Mouse (Mus musculus): ENCODE measurements around the gene Fndc1. TPM values are rescaled to one million over a fixed set of nuclear protein-coding genes. Genes with fewer than 3 reads are reported as not detected.

Fndc1 gene
- polyA plus RNA-seq, 1 experiment from 2014 or later = 33.5 TPM

DNA sequence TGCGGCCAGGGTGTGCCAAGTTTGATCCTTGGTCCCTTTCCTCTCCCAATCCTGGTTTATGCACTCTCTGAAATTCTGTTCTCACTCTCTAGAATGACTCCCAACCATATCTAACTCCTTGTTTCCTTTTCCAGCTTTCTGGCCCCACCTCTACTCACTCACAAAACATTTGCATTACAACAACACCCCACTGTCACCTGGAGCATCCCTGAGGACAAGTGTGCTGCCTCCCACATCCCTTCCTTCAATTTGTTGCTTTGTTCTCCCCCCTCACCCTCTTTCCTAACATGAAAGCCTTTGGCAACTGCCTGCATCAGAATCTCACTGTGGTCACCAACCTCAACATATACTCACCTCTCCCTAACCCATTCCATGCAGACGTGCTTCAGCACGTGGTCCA lies 27.2 kb downstream of the Fndc1 start:
- no peak for TF ChIP-seq CTCF (IDR thresholded peaks at IDR 0.05; ENCODE audit: low read depth)
- no peak overlapping the region for H3K4me3 ChIP-seq (ENCODE audit: low read depth, low read length)
- H3K4me1 ChIP-seq (ENCODE audit: insufficient read depth) = no peaks in the 10 kb centered on the region
- no peak overlapping the region for H3K27ac ChIP-seq (ENCODE audit: low read depth)
- H3K9me3 ChIP-seq (ENCODE audit: low read depth, low read length) = no peaks in the 10 kb centered on the region
- no peak overlapping the region for H3K9ac ChIP-seq
- H3K27me3 ChIP-seq (ENCODE audit: insufficient read depth, low read length) = no peaks in the 10 kb centered on the region
- 69% methylated on average over 3 of the region's 3 CpGs for WGBS
- no peak overlapping the region for H3K4me2 ChIP-seq
- H3K36me3 ChIP-seq (ENCODE audit: insufficient read depth) = no peaks in the 10 kb centered on the region
- DNase-seq (no peak), ATAC-seq (ENCODE audit: insufficient read depth) (no peak)

DNA sequence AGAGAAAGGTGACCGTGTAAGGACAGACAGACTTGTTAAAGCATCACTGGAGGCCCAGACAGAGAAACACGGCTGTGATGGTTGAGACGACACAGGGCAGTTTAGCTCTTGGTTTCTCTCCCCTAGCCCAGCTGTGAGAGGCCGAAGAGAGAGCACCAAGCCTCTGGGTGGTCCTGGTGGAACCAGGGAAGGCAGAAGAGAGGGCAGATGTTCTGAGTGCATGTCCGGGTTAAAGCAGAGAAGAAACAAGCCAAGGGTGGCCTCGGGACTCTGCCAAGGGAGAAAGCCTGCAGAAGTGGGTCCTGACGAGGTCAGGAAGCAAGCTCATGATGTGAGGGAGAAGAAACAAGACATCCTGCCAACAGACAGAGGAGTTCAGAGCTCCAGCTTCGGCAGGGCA lies 31.5 kb downstream of the Fndc1 start:
- Histone ChIP-seq H3K9ac (no peak overlapping the region), H3K4me2 (no peak overlapping the region), H3K4me1 (ENCODE audit: insufficient read depth) (0 out of 2 replicates have a peak, but pooled peaks cover 2% of the 10 kb centered on the region), H3K36me3 (ENCODE audit: insufficient read depth) (no peaks in the 10 kb centered on the region), H3K27ac (ENCODE audit: low read depth) (0 out of 2 replicates have a peak overlapping the region, but pooled peaks have one; percentile 4), H3K27me3 (ENCODE audit: insufficient read depth, low read length) (no peaks in the 10 kb centered on the region), H3K4me3 (ENCODE audit: low read depth, low read length) (no peak overlapping the region), H3K9me3 (ENCODE audit: low read depth, low read length) (no peaks in the 10 kb centered on the region)
- TF ChIP-seq CTCF (IDR thresholded peaks at IDR 0.05; ENCODE audit: low read depth) = no peak
- no peak for DNase-seq
- 65% methylated on average over 8 of the region's 8 CpGs for whole genome bisulfite sequencing
- no peak for ATAC-seq (ENCODE audit: insufficient read depth)

DNA sequence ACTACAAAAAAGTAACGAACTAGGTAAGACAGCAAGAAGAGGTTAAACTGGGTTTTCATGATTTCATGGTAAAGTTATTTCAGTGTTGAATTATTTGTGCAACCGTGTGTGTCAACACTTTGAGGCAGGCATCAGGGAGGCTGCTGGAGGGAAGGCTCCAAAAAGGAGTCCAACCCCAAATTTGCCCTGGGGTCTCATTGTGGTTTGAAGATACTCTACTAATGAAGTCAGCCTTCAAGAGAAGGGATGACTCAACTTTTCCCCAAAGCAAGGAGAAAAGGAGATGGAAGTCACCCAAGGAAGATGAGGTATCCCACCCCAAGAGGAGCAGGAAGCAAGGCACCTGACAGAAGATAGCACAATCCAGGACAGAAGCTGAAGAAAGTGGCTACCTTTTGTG lies 31.9 kb downstream of the Fndc1 start:
- no peak overlapping the region for H3K27ac ChIP-seq (ENCODE audit: low read depth)
- 0 out of 2 replicates have a peak, but pooled peaks cover 2% of the 10 kb centered on the region for H3K4me1 ChIP-seq (ENCODE audit: insufficient read depth)
- TF ChIP-seq CTCF (IDR thresholded peaks at IDR 0.05; ENCODE audit: low read depth) = no peak

DNA sequence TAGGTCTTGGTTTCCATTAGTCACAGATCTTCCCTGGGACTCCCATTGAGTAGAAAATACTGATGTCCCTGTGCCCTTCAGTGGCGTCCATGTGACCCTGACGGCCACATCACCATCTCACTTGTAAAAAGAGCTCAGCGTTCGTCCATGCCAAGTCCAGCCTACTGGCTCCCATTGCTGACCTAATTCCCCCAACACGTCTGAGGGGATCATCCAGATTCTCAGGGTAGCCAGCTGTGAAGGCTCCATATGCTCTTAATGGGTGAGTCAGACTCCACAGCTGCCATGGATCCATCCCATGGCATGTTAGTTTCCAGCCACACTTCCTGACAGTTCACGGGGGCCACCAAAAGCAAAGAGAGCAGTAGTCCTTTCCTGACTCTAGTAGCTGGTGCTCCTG lies 33.0 kb downstream of the Fndc1 start:
- Histone ChIP-seq H3K4me2 (no peak overlapping the region), H3K4me1 (ENCODE audit: insufficient read depth) (0 out of 2 replicates have a peak, but pooled peaks cover 2% of the 10 kb centered on the region), H3K27ac (ENCODE audit: low read depth) (no peak overlapping the region), H3K36me3 (ENCODE audit: insufficient read depth) (no peaks in the 10 kb centered on the region), H3K9me3 (ENCODE audit: low read depth, low read length) (no peaks in the 10 kb centered on the region), H3K4me3 (ENCODE audit: low read depth, low read length) (no peak overlapping the region), H3K27me3 (ENCODE audit: insufficient read depth, low read length) (no peaks in the 10 kb centered on the region), H3K9ac (no peak overlapping the region)
- WGBS = 54% methylated on average over 6 of the region's 6 CpGs
- TF ChIP-seq CTCF (IDR thresholded peaks at IDR 0.05; ENCODE audit: low read depth) = no peak
- DNase-seq = no peak
- ATAC-seq (ENCODE audit: insufficient read depth) = no peak

More for the DNA sequence above, 31.9 kb downstream of the Fndc1 start:
- DNase-seq (no peak), ATAC-seq (ENCODE audit: insufficient read depth) (no peak)
- H3K36me3 ChIP-seq (ENCODE audit: insufficient read depth) = no peaks in the 10 kb centered on the region
- no peaks in the 10 kb centered on the region for H3K9me3 ChIP-seq (ENCODE audit: low read depth, low read length)
- 63% methylated on average over 2 of the region's 2 CpGs for WGBS
- H3K4me3 ChIP-seq (ENCODE audit: low read depth, low read length) = no peak overlapping the region
- no peaks in the 10 kb centered on the region for H3K27me3 ChIP-seq (ENCODE audit: insufficient read depth, low read length)
- H3K9ac ChIP-seq = no peak overlapping the region
- no peak overlapping the region for H3K4me2 ChIP-seq

DNA sequence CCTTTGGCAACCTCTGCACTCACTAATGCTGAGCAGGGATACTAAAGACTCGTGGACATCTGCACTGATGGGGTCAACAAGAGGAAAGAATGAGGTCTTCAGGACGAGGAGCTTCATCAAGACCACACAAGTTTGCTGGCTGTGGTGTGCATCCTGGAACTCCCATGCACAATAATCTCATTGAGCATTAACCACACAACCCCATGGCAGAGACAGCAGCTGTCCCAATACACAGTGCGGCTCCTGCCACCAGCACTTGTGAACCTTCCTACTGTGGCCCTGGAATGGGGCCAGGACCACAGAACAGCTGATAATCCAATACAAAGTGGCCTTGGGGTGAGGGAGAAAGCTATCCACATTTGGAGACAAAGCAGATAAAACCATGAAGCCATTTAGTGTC lies 36.6 kb downstream of the Fndc1 start:
- no peaks in the 10 kb centered on the region for H3K27me3 ChIP-seq (ENCODE audit: insufficient read depth, low read length)
- no peaks in the 10 kb centered on the region for H3K36me3 ChIP-seq (ENCODE audit: insufficient read depth)
- whole genome bisulfite sequencing = 59% methylated on average over 3 of the region's 3 CpGs
- H3K4me1 ChIP-seq (ENCODE audit: insufficient read depth) = 0 out of 2 replicates have a peak, but pooled peaks cover 2% of the 10 kb centered on the region
- ATAC-seq (ENCODE audit: insufficient read depth) = no peak
- no peak overlapping the region for H3K27ac ChIP-seq (ENCODE audit: low read depth)
- no peak for DNase-seq
- H3K4me2 ChIP-seq = no peak overlapping the region
- H3K9me3 ChIP-seq (ENCODE audit: low read depth, low read length) = no peaks in the 10 kb centered on the region
- H3K9ac ChIP-seq = no peak overlapping the region
- no peak for TF ChIP-seq CTCF (IDR thresholded peaks at IDR 0.05; ENCODE audit: low read depth)
- H3K4me3 ChIP-seq (ENCODE audit: low read depth, low read length) = no peak overlapping the region

DNA sequence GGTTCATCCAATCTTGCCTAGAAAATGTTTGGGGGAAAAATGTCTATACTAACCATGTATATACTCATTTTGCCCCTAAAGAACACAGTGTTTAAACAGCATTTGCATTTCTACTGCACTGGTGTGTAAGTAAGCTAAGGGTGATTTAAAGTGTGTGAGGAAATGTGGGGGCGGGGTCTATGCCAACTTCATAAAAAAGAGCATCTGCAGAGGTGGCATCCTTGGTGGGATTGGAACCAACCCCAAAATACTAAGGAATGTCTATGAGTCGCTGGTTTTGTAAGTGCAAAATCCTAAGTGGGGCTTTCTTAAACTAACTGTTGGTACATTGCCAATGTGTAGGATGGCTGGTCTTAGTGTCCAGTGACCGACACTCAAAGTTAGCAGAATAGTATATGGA lies 53.0 kb downstream of the Fndc1 start:
- TF ChIP-seq CTCF (IDR thresholded peaks at IDR 0.05; ENCODE audit: low read depth) = no peak
- H3K9me3 ChIP-seq (ENCODE audit: low read depth, low read length) = no peaks in the 10 kb centered on the region
- no peaks in the 10 kb centered on the region for H3K36me3 ChIP-seq (ENCODE audit: insufficient read depth)
- no peaks in the 10 kb centered on the region for H3K4me1 ChIP-seq (ENCODE audit: insufficient read depth)
- H3K27ac ChIP-seq (ENCODE audit: low read depth) = no peak overlapping the region
- no peaks in the 10 kb centered on the region for H3K27me3 ChIP-seq (ENCODE audit: insufficient read depth, low read length)
- H3K9ac ChIP-seq = no peak overlapping the region
- H3K4me3 ChIP-seq (ENCODE audit: low read depth, low read length) = no peak overlapping the region
- no peak for DNase-seq
- no peak overlapping the region for H3K4me2 ChIP-seq
- 84% methylated on average over 3 of the region's 3 CpGs for WGBS
- ATAC-seq (ENCODE audit: insufficient read depth) = no peak

DNA sequence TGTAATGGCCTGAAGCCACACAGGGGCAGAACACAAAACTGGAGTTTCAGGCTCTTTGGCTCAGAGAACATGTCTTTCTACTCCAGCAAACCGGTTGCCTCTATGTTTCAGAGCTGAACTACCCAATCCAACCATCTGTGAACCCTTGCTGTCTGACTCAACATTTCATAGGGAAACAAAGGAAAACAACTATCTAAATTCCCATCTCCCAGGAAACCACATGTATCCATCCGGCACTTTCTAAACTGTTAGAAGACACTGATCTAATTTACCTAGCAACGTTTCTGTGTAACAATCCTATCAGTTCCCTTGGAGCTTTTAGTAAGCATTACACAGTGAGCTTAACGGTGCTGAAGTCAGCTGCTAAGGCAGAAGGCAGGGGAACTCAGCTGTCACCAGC lies 67.3 kb downstream of the Fndc1 start:
- DNase-seq = no peak

DNA sequence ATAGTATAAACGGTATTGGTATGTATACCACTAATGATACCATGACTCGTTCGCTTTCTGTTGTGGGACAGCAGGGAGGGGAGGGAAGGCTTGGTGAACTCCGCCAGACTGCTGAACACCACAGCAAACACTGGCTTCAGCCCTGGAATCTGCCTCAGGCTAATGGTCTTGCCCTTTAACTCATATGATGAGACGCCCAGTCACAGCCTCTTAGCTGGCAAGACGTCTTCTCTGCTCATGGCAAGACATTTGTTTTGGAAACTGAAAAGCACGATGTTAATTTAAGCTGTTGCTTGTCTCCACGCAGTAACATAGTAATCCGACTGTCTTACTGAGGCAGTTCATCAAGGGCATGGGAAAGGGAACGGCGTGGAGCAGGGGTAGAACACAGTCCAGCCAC lies 72.1 kb downstream of the Fndc1 start:
- Histone ChIP-seq H3K27ac (ENCODE audit: low read depth) (no peak overlapping the region), H3K4me3 (ENCODE audit: low read depth, low read length) (no peak overlapping the region), H3K27me3 (ENCODE audit: insufficient read depth, low read length) (no peaks in the 10 kb centered on the region), H3K9me3 (ENCODE audit: low read depth, low read length) (no peaks in the 10 kb centered on the region), H3K4me2 (no peak overlapping the region), H3K9ac (no peak overlapping the region), H3K4me1 (ENCODE audit: insufficient read depth) (no peaks in the 10 kb centered on the region), H3K36me3 (ENCODE audit: insufficient read depth) (no peaks in the 10 kb centered on the region)
- WGBS = 80% methylated on average over 11 of the region's 11 CpGs
- no peak for DNase-seq
- no peak for ATAC-seq (ENCODE audit: insufficient read depth)
- no peak for TF ChIP-seq CTCF (IDR thresholded peaks at IDR 0.05; ENCODE audit: low read depth)

More for the DNA sequence above, 67.3 kb downstream of the Fndc1 start:
- H3K4me1 ChIP-seq (ENCODE audit: insufficient read depth) = no peaks in the 10 kb centered on the region
- no peaks in the 10 kb centered on the region for H3K27me3 ChIP-seq (ENCODE audit: insufficient read depth, low read length)
- ATAC-seq (ENCODE audit: insufficient read depth) = no peak
- no peak overlapping the region for H3K4me2 ChIP-seq
- WGBS = 78% methylated on average over 4 of the region's 4 CpGs
- H3K27ac ChIP-seq (ENCODE audit: low read depth) = no peak overlapping the region
- H3K9ac ChIP-seq = no peak overlapping the region
- no peak overlapping the region for H3K4me3 ChIP-seq (ENCODE audit: low read depth, low read length)
- no peaks in the 10 kb centered on the region for H3K36me3 ChIP-seq (ENCODE audit: insufficient read depth)
- no peak for TF ChIP-seq CTCF (IDR thresholded peaks at IDR 0.05; ENCODE audit: low read depth)
- H3K9me3 ChIP-seq (ENCODE audit: low read depth, low read length) = no peaks in the 10 kb centered on the region

All from lung, embryonic 14.5 days (tissue).